Mouse (Mus musculus) C2C12 (cell line): ENCODE measurements around the gene Cacna1a.

Experiments used
- CTCF ChIP-seq: IDR thresholded peaks from one replicate; pipeline ENCODE4 v1.5.1; 2011; ENCODE audit not compliant: control insufficient read depth, insufficient read depth, insufficient read length
- MAX ChIP-seq: IDR thresholded peaks from one replicate; pipeline ENCODE4 v1.6.1; 2011; ENCODE audit warnings: mild to moderate bottlenecking, control low read depth
- MYOD1 ChIP-seq: IDR thresholded peaks from one replicate; pipeline ENCODE4 v1.6.1; 2011; ENCODE audit warnings: low read depth; ENCODE audit not compliant: control insufficient read depth, insufficient read length
- USF1 ChIP-seq: IDR thresholded peaks from one replicate; pipeline ENCODE4 v1.6.1; 2011; ENCODE audit warnings: low read depth, mild to moderate bottlenecking, control low read depth, moderate library complexity

GRCm38 (mm10) chr8:84501181-84501580 lies 112.9 kb downstream of the Cacna1a start:
- TF ChIP-seq CTCF (no peak), MAX (no peak), USF1 (no peak), MYOD1 (no peak)
